Mouse (Mus musculus): Measurements from ENCODE around the gene Stoml1. TPM values are rescaled to one million over a fixed set of nuclear protein-coding genes. Genes with fewer than 3 reads are reported as not detected.

Gene Stoml1
- polyA plus RNA-seq, 1 experiment from 2014 or later = 20.1 TPM

DNA sequence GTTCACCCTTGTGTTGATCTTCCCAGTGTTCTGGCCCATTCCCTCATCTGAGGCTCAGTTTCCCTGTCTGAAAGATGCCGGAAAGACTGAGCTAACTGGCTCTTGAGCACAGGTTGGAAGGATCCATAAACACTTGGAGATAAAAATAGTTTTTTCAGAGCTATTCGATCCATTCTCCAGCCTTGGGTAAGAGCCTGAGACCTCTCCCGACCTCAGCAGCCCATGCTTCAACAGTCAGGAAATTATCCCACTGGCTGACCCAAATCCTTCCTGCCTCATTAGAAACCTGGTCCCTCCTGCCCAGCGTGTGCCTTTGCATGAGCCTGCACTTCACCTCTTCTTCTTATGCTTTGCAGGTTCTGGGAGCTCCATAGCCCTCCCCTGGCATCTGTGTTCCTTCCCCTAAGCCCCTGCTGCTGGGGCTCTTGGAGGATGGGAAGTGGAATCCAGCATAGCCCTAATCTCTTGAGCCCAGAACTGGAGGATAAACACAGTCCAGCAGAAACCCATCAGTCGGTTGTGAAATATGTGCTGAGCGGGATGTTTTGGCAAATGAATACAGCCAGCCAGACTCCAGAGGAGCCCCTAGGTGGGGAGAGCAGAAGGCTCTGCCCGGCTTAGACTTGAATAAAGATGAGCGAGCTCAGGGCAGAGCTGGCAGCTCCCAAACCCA is 50.8 kb downstream of the Stoml1 start:
- Histone ChIP-seq H3K4me2 (ENCODE audit: low read depth, low read length) (no peak overlapping the region), H3K9ac (replicated peaks; ENCODE audit: low read length) (no peak overlapping the region), H3K4me1 (ENCODE audit: control insufficient read depth, insufficient read depth, low read length) (peaks cover 8% of the 10 kb centered on the region), H3K4me3 (ENCODE audit: low read depth, low read length) (no peak overlapping the region), H3K9me3 (replicated peaks; ENCODE audit: control insufficient read depth, low read length) (no peaks in the 10 kb centered on the region), H3K27ac (replicated peaks; ENCODE audit: low read depth, low read length) (no peak overlapping the region; the same call in 1 of the 2 replicates), H3K27me3 (ENCODE audit: control insufficient read depth, insufficient read depth, low read length) (no peaks in the 10 kb centered on the region), H3K36me3 (replicated peaks; ENCODE audit: control insufficient read depth, insufficient read depth, low read depth, low read length) (no peaks in the 10 kb centered on the region)
- no peak for ATAC-seq (replicated peaks; ENCODE audit: insufficient number of reproducible peaks, low FRiP score, low TSS enrichment, low read depth)
- 60% methylated on average over 8 of the region's 8 CpGs for WGBS
- DNase-seq (ENCODE audit: low spot score) = no peak

DNA sequence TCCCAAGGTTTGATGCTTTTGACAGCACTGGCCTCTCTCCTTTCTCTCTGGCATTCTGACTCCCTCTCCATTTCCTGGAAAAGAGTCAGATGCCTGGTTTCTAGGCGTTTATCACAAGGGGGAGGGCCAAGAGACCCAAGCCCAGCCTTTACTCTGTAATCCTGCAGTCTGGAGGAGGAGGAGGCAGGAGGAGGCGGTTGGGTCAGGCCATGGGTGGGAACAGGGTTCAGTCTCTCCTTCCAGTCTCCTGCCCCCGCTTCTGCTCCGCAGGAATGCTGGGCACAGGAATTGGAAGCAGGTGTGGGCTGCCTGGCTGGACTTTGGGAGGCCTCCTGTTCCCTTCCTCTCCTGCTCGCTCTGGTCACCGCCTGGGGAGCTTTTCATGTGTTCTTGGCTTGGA is 52.7 kb downstream of the Stoml1 start:
- H3K9me3 ChIP-seq (replicated peaks; ENCODE audit: control insufficient read depth, low read length) = no peaks in the 10 kb centered on the region
- 0 out of 2 replicates have a peak, but pooled peaks have one; percentile 37 for ATAC-seq (replicated peaks; ENCODE audit: insufficient number of reproducible peaks, low FRiP score, low TSS enrichment, low read depth)
- H3K9ac ChIP-seq (replicated peaks; ENCODE audit: low read length) = 0 out of 2 replicates have a peak overlapping the region, but pooled peaks have one; percentile 9
- peaks cover 8% of the 10 kb centered on the region for H3K4me1 ChIP-seq (ENCODE audit: control insufficient read depth, insufficient read depth, low read length)
- no peaks in the 10 kb centered on the region for H3K36me3 ChIP-seq (replicated peaks; ENCODE audit: control insufficient read depth, insufficient read depth, low read depth, low read length)
- WGBS = 8% methylated on average over 6 of the region's 6 CpGs
- peak overlapping the region; percentile 59 for H3K27ac ChIP-seq (replicated peaks; ENCODE audit: low read depth, low read length)
- H3K27me3 ChIP-seq (ENCODE audit: control insufficient read depth, insufficient read depth, low read length) = no peaks in the 10 kb centered on the region
- peak; percentile 75 for DNase-seq (ENCODE audit: low spot score)
- peak overlapping the region; percentile 13; the same call in 1 of the 2 replicates for H3K4me2 ChIP-seq (ENCODE audit: low read depth, low read length)
- no peak overlapping the region for H3K4me3 ChIP-seq (ENCODE audit: low read depth, low read length)

DNA sequence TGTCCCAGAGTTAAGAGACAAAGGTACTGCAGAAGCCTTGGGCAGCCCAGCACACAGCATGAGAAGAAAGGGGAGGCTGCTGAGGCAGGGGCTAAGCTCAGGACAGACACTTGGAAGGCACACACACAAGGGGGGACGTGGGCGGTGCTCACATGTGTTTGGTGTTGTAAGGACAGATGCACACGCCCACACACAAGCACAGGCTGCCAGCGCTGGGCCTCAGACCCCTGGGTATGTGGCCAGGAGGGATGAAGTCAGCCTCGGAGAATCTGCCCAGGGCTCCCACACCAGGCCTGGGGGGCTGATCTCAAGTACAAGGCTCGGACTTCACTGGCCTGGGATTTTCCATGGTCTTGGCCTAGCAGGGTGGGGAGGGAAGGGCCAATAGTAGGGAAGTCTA is 55.4 kb downstream of the Stoml1 start:
- ATAC-seq (replicated peaks; ENCODE audit: insufficient number of reproducible peaks, low FRiP score, low TSS enrichment, low read depth) (no peak), DNase-seq (ENCODE audit: low spot score) (peak; percentile 36)
- H3K4me2 ChIP-seq (ENCODE audit: low read depth, low read length) = no peak overlapping the region
- H3K36me3 ChIP-seq (replicated peaks; ENCODE audit: control insufficient read depth, insufficient read depth, low read depth, low read length) = no peaks in the 10 kb centered on the region
- H3K9ac ChIP-seq (replicated peaks; ENCODE audit: low read length) = peak overlapping the region; percentile 19; the same call in 1 of the 2 replicates
- peaks cover 3% of the 10 kb centered on the region; the same call in 1 of the 2 replicates for H3K27me3 ChIP-seq (ENCODE audit: control insufficient read depth, insufficient read depth, low read length)
- 21% methylated on average over 6 of the region's 6 CpGs for WGBS
- H3K27ac ChIP-seq (replicated peaks; ENCODE audit: low read depth, low read length) = peak overlapping the region; percentile 48
- H3K4me1 ChIP-seq (ENCODE audit: control insufficient read depth, insufficient read depth, low read length) = peaks cover 11% of the 10 kb centered on the region
- H3K9me3 ChIP-seq (replicated peaks; ENCODE audit: control insufficient read depth, low read length) = no peaks in the 10 kb centered on the region
- H3K4me3 ChIP-seq (ENCODE audit: low read depth, low read length) = no peak overlapping the region

DNA sequence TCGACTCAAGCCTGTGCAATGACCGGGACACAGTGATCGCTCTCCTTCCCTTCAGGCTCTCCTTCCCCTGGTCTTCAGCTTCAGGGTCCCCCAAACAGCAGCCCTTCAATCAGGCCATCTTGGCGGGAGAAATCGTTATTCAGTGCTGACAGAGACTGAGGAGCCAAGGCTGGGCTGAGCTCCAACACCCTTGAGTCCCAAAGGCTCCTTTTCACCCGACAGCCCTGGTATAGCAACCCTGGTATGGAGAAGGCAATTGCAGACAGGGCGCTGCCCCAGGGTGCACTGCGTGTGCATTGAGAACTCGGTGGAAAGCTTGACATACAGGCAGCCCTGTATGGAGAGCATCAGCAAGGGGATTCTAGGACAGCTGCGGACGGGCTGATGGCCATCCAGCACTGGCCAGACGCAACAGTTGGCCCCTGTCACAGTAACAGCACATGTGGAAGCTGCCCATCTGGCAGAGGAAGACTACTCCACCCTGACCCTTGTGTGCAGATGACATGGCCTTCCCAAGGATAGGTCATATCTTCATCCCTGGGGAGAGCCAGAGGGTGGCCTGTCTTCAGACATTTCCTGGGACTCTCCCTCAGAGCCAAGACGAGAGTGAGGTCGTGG is 57.2 kb downstream of the Stoml1 start:
- H3K4me2 ChIP-seq (ENCODE audit: low read depth, low read length) = no peak overlapping the region
- H3K9ac ChIP-seq (replicated peaks; ENCODE audit: low read length) = no peak overlapping the region
- peaks cover 3% of the 10 kb centered on the region; the same call in 1 of the 2 replicates for H3K27me3 ChIP-seq (ENCODE audit: control insufficient read depth, insufficient read depth, low read length)
- H3K4me3 ChIP-seq (ENCODE audit: low read depth, low read length) = no peak overlapping the region
- H3K27ac ChIP-seq (replicated peaks; ENCODE audit: low read depth, low read length) = no peak overlapping the region
- DNase-seq (ENCODE audit: low spot score) (no peak), ATAC-seq (replicated peaks; ENCODE audit: insufficient number of reproducible peaks, low FRiP score, low TSS enrichment, low read depth) (no peak)
- 84% methylated on average over 14 of the region's 14 CpGs for WGBS
- H3K4me1 ChIP-seq (ENCODE audit: control insufficient read depth, insufficient read depth, low read length) = peaks cover 12% of the 10 kb centered on the region
- H3K9me3 ChIP-seq (replicated peaks; ENCODE audit: control insufficient read depth, low read length) = no peaks in the 10 kb centered on the region
- no peaks in the 10 kb centered on the region for H3K36me3 ChIP-seq (replicated peaks; ENCODE audit: control insufficient read depth, insufficient read depth, low read depth, low read length)

DNA sequence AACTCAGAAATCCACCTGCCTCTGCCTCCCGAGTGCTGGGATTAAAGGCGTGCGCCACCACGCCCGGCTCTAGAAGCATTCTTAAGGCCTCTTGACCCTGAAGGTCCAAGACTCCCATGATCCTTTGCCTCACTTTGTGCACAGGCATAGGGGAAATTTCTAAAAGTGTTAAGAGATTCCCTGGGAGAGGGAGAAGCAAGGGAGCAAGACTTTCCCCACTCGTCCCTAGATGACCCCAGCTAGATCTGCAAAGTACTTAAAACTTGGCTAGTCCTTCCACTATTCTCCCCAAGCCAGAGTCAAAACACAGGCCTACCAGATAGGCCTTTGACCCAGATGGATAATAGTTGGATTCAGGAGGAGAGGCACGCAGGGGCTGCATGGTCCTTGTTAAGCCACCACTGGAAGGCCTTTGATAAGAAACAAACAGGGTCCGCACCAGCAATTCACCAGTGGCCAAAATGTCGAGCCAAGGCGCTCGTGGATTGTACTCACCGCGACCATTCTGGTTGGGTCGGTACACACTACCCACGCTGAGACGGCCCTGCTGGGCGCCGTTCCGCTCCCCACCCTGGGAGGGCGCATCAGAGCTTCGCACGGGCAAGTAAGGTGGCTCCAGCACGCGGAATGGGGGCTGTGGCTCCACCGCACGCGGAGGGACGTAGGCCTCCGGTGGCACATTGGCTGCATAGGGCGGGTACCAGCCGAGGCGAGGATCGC is 58.4 kb downstream of the Stoml1 start:
- Histone ChIP-seq H3K4me1 (ENCODE audit: control insufficient read depth, insufficient read depth, low read length) (peaks cover 10% of the 10 kb centered on the region), H3K9ac (replicated peaks; ENCODE audit: low read length) (peak overlapping the region; percentile 70), H3K4me3 (ENCODE audit: low read depth, low read length) (peak overlapping the region; percentile 48), H3K27ac (replicated peaks; ENCODE audit: low read depth, low read length) (no peak overlapping the region), H3K36me3 (replicated peaks; ENCODE audit: control insufficient read depth, insufficient read depth, low read depth, low read length) (no peaks in the 10 kb centered on the region), H3K9me3 (replicated peaks; ENCODE audit: control insufficient read depth, low read length) (no peaks in the 10 kb centered on the region), H3K4me2 (ENCODE audit: low read depth, low read length) (peak overlapping the region; percentile 91), H3K27me3 (ENCODE audit: control insufficient read depth, insufficient read depth, low read length) (peaks cover 3% of the 10 kb centered on the region; the same call in 1 of the 2 replicates)
- peak; percentile 33 for DNase-seq (ENCODE audit: low spot score)
- WGBS = 48% methylated on average over 33 of the region's 33 CpGs
- ATAC-seq (replicated peaks; ENCODE audit: insufficient number of reproducible peaks, low FRiP score, low TSS enrichment, low read depth) = no peak

Small RNA genes within 50 kb of the gene (microRNA-seq; reads per million reads assigned to microRNA genes)
- gene Mir6385 (ENCODE audit: borderline number of aligned reads) = not detected

Other genes with a start within 250 kb of the Stoml1 start
- gene Cyp11a1, start 246.8 kb upstream of the Stoml1 start, polyA plus RNA-seq (2014; fragmentation: Nextera tagmentation; extraction: Ambion mirVana) = 0.18 TPM in 1 of 2 replicates, not detected in the other
- gene Stra6, start 189.4 kb upstream of the Stoml1 start, polyA plus RNA-seq (2014; fragmentation: Nextera tagmentation; extraction: Ambion mirVana) = 38.0 and 44.8 TPM in 2 replicates
- 0.54 and 0.77 TPM in 2 replicates for gene Ccdc33, start 134.3 kb upstream of the Stoml1 start, polyA plus RNA-seq (2014; fragmentation: Nextera tagmentation; extraction: Ambion mirVana)
- 24.6 and 26.7 TPM in 2 replicates for gene Islr, start 48.9 kb upstream of the Stoml1 start, polyA plus RNA-seq (2014; fragmentation: Nextera tagmentation; extraction: Ambion mirVana)
- 5.4 and 5.8 TPM in 2 replicates for gene Islr2, start 48.8 kb upstream of the Stoml1 start, polyA plus RNA-seq (2014; fragmentation: Nextera tagmentation; extraction: Ambion mirVana)
- gene Pml, start 3.4 kb upstream of the Stoml1 start, polyA plus RNA-seq (2014; fragmentation: Nextera tagmentation; extraction: Ambion mirVana) = 13.5 and 14.5 TPM in 2 replicates
- gene Loxl1, start 60.0 kb downstream of the Stoml1 start, polyA plus RNA-seq (2014; fragmentation: Nextera tagmentation; extraction: Ambion mirVana) = 11.0 and 13.6 TPM in 2 replicates
- gene Tbc1d21, start 117.3 kb downstream of the Stoml1 start, polyA plus RNA-seq (2014; fragmentation: Nextera tagmentation; extraction: Ambion mirVana) = not detected in 2 replicates
- gene Insyn1, start 235.4 kb downstream of the Stoml1 start, polyA plus RNA-seq (2014; fragmentation: Nextera tagmentation; extraction: Ambion mirVana) = 2.1 and 2.8 TPM in 2 replicates